Mouse (Mus musculus) G1E (cell line): Measurements from ENCODE around the gene Dlgap3.

Experiments
- CTCF ChIP-seq: IDR thresholded peaks from 2 replicates; pipeline ENCODE4 v1.5.1; 2012; ENCODE audit warnings: low read depth, low read length, inconsistent platforms, mixed read lengths
- GATA1 ChIP-seq: IDR thresholded peaks from 2 replicates; pipeline ENCODE4 v1.6.1; 2012; ENCODE audit warnings: borderline replicate concordance, low read length, inconsistent platforms, mixed read lengths
- GATA2 ChIP-seq: IDR thresholded peaks from 2 replicates; pipeline ENCODE4 v1.6.1; 2012; ENCODE audit warnings: low read depth, low read length, inconsistent platforms, borderline replicate concordance
- POLR2AphosphoS5 ChIP-seq: IDR thresholded peaks from 2 replicates; pipeline ENCODE4 v1.6.1; 2012; ENCODE audit warnings: low read depth, low read length, inconsistent platforms; ENCODE audit not compliant: insufficient replicate concordance

GRCm38 (mm10) chr4:127235742-127236487 lies 66.9 kb downstream of the Dlgap3 start:
- TF ChIP-seq GATA1 (no peak), CTCF (no peak), POLR2AphosphoS5 (no peak), GATA2 (no peak)
